Mouse (Mus musculus) small intestine, adult 2 months (tissue): Measurements from ENCODE around the gene Pias3.

Experiments
- CTCF ChIP-seq: fragments of 200-500 bp; IDR thresholded peaks from 2 replicates; pipeline ENCODE4 v1.5.1; 2012; ENCODE audit warnings: low read depth, mild to moderate bottlenecking, control low read depth, inconsistent platforms, low read length, moderate library complexity, mixed read lengths; ENCODE audit not compliant: insufficient replicate concordance, insufficient read length; ENCODE audit errors: extremely low read depth
- POLR2A ChIP-seq: fragments of 200-500 bp; IDR thresholded peaks from 2 replicates; pipeline ENCODE4 v1.6.1; 2012; ENCODE audit warnings: low read depth, mild to moderate bottlenecking, control low read depth, inconsistent platforms, low read length, moderate library complexity

DNA sequence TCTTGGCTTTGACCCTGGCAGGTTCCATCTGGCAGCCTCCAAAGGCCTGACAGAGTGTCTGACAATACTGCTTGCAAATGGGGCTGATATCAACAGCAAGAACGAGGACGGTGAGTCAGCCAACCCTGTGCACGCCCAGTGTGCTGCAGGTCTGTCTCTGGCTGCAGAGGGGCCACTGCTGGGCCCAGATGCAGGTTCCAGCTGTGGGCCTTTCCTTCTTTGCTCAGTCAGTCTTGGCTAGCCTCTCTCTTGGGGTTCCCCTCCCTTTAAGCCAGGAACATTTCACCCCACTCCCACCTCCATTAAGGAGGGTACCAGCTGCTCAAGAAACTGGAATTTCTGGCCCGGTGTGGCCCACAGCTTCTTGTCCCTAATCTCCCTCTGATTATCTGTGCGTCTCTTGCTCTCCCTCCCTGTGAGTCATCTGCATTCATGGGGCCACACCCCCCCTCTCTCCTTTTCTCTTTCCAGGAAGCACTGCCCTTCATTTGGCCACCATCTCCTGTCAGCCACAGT lies 17.0 kb upstream of the Pias3 start:
- TF ChIP-seq POLR2A (no peak), CTCF (no peak)
